Mouse (Mus musculus): Measurements from ENCODE around the gene Slc24a2. TPM values are rescaled to one million over a fixed set of nuclear protein-coding genes. Genes with fewer than 3 reads are reported as not detected.

Slc24a2 gene
- polyA plus RNA-seq, 1 experiment from 2014 or later: not detected

DNA sequence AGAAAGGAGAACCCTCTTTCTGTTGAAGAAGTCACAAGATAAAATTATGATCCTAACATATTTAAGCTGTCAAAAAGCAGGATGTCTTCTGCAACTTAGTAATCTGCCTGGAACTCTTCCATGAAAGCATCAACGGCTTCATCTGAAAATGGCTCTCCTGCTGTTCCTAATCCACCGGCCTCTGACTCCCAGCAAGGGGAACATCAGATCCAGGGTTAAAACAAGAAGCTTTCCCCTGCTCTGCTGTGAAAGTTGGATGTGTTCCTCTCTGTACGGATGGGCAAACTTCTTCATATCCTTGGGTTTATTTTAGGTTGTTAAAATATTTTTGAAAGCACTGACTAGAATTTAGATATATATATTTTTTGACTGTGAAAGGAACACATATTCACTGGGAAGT is 136.7 kb downstream of the Slc24a2 start:
- no peak overlapping the region for H3K9ac ChIP-seq (ENCODE audit: low read depth, low read length)
- H3K9me3 ChIP-seq (replicated peaks; ENCODE audit: low read length): no peaks in the 10 kb centered on the region
- H3K4me3 ChIP-seq (replicated peaks; ENCODE audit: low read depth, low read length): no peak overlapping the region
- no peak for ATAC-seq (replicated peaks; ENCODE audit: low FRiP score, low read depth)
- H3K4me2 ChIP-seq (ENCODE audit: low read length): no peak overlapping the region
- 69% methylated on average over 3 of the region's 3 CpGs for WGBS
- H3K27me3 ChIP-seq (ENCODE audit: insufficient read depth, low read length): no peaks in the 10 kb centered on the region
- no peaks in the 10 kb centered on the region for H3K4me1 ChIP-seq (replicated peaks; ENCODE audit: insufficient read depth, low read length)
- no peak overlapping the region for H3K27ac ChIP-seq
- DNase-seq (ENCODE audit: low spot score): no peak
- TF ChIP-seq CTCF (IDR thresholded peaks at IDR 0.05; ENCODE audit: low read depth): no peak
- H3K36me3 ChIP-seq (ENCODE audit: insufficient read depth, low read length): no peaks in the 10 kb centered on the region

DNA sequence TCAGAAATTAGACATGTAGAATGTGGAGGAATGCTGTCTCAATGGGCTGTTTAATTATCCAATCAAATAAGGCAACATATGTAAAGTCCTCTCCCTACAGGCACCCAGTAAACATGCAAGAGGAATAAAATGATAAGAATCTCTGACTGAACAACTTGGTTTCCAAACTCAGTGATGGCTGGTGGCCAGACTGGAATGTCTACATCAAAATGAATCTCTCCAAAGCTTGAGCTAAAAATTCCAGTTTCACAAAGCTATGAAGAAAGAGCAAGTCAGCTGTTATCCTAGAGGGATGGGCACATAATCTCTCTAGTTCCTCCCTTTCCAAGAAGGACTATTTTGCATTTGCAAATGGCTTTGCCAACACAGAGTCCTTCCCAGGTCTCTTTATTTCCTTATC is 139.4 kb downstream of the Slc24a2 start:
- ATAC-seq (replicated peaks; ENCODE audit: low FRiP score, low read depth) (no peak), DNase-seq (ENCODE audit: low spot score) (no peak)
- no peak overlapping the region for H3K4me3 ChIP-seq (replicated peaks; ENCODE audit: low read depth, low read length)
- no peak overlapping the region for H3K27ac ChIP-seq
- no peaks in the 10 kb centered on the region for H3K27me3 ChIP-seq (ENCODE audit: insufficient read depth, low read length)
- H3K4me1 ChIP-seq (replicated peaks; ENCODE audit: insufficient read depth, low read length): no peaks in the 10 kb centered on the region
- no peak overlapping the region for H3K4me2 ChIP-seq (ENCODE audit: low read length)
- no peaks in the 10 kb centered on the region for H3K9me3 ChIP-seq (replicated peaks; ENCODE audit: low read length)
- no peak overlapping the region for H3K9ac ChIP-seq (ENCODE audit: low read depth, low read length)
- no peaks in the 10 kb centered on the region for H3K36me3 ChIP-seq (ENCODE audit: insufficient read depth, low read length)
- TF ChIP-seq CTCF (IDR thresholded peaks at IDR 0.05; ENCODE audit: low read depth): no peak

DNA sequence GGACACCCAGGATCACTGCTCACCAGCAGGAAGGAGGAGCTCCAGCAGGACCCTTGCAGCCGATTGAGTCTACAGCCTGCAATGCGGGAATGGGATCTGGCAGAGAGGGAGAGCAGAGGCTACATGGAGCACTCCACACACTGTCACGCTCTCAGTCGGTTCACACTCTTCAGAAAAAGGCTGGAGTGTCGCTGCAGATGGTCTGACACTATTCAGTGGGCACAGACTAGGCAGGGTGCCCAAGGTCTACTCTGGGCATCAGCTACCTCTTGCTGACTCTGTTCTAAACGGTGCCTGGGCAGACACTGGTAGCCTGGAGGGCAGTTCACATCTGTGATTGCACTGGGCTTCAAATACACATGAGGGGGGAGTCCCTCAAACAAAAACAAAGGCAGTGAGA is 141.6 kb downstream of the Slc24a2 start:
- Histone ChIP-seq H3K9ac (ENCODE audit: low read depth, low read length) (no peak overlapping the region), H3K4me3 (replicated peaks; ENCODE audit: low read depth, low read length) (no peak overlapping the region), H3K27me3 (ENCODE audit: insufficient read depth, low read length) (no peaks in the 10 kb centered on the region), H3K36me3 (ENCODE audit: insufficient read depth, low read length) (no peaks in the 10 kb centered on the region), H3K4me2 (ENCODE audit: low read length) (no peak overlapping the region), H3K4me1 (replicated peaks; ENCODE audit: insufficient read depth, low read length) (no peaks in the 10 kb centered on the region), H3K27ac (no peak overlapping the region), H3K9me3 (replicated peaks; ENCODE audit: low read length) (no peaks in the 10 kb centered on the region)
- DNase-seq (ENCODE audit: low spot score) (no peak), ATAC-seq (replicated peaks; ENCODE audit: low FRiP score, low read depth) (no peak)
- TF ChIP-seq CTCF (IDR thresholded peaks at IDR 0.05; ENCODE audit: low read depth): no peak
- WGBS: 74% methylated on average over 6 of the region's 6 CpGs

DNA sequence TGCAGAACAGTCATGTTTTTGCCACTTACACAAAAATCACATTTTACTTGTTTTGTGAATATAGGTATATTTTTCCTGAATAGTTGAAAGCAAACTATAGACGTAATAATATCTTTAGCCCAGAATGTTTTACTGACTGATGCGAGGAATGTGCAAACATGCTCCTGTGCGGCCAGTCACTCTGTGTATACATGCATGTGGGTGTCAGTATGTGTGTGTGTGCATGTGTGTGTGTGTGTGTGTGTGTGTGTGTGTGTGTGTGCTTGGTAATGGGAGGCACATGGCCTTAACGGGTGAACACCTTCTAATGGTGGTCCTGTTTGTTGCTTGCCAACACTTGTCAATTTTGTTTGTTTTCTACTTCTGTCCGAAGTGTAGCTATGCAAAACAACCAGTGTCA is 142.7 kb downstream of the Slc24a2 start:
- no peak for DNase-seq (ENCODE audit: low spot score)
- TF ChIP-seq CTCF (IDR thresholded peaks at IDR 0.05; ENCODE audit: low read depth): no peak
- H3K9me3 ChIP-seq (replicated peaks; ENCODE audit: low read length): no peaks in the 10 kb centered on the region
- H3K4me2 ChIP-seq (ENCODE audit: low read length): no peak overlapping the region
- H3K9ac ChIP-seq (ENCODE audit: low read depth, low read length): no peak overlapping the region
- H3K27me3 ChIP-seq (ENCODE audit: insufficient read depth, low read length): no peaks in the 10 kb centered on the region
- H3K4me1 ChIP-seq (replicated peaks; ENCODE audit: insufficient read depth, low read length): no peaks in the 10 kb centered on the region
- no peak overlapping the region for H3K27ac ChIP-seq
- no peak for ATAC-seq (replicated peaks; ENCODE audit: low FRiP score, low read depth)
- 85% methylated on average over 5 of the region's 5 CpGs for WGBS
- H3K36me3 ChIP-seq (ENCODE audit: insufficient read depth, low read length): no peaks in the 10 kb centered on the region
- H3K4me3 ChIP-seq (replicated peaks; ENCODE audit: low read depth, low read length): no peak overlapping the region

- Histone ChIP-seq H3K27ac (no peak overlapping the region), H3K9ac (ENCODE audit: low read depth, low read length) (no peak overlapping the region), H3K9me3 (replicated peaks; ENCODE audit: low read length) (no peaks in the 10 kb centered on the region), H3K4me2 (ENCODE audit: low read length) (no peak overlapping the region), H3K4me3 (replicated peaks; ENCODE audit: low read depth, low read length) (no peak overlapping the region), H3K27me3 (ENCODE audit: insufficient read depth, low read length) (no peaks in the 10 kb centered on the region), H3K36me3 (ENCODE audit: insufficient read depth, low read length) (no peaks in the 10 kb centered on the region), H3K4me1 (replicated peaks; ENCODE audit: insufficient read depth, low read length) (no peaks in the 10 kb centered on the region)
- 67% methylated on average over 11 of the region's 11 CpGs for WGBS
- DNase-seq (ENCODE audit: low spot score): no peak
- ATAC-seq (replicated peaks; ENCODE audit: low FRiP score, low read depth): no peak
- no peak for TF ChIP-seq CTCF (IDR thresholded peaks at IDR 0.05; ENCODE audit: low read depth)
These were observed 143.2 kb downstream of the Slc24a2 start for GRCm38 (mm10) chr4:87086933-87087577.

- Histone ChIP-seq H3K36me3 (ENCODE audit: insufficient read depth, low read length) (no peaks in the 10 kb centered on the region), H3K4me2 (ENCODE audit: low read length) (no peak overlapping the region), H3K9me3 (replicated peaks; ENCODE audit: low read length) (no peaks in the 10 kb centered on the region), H3K9ac (ENCODE audit: low read depth, low read length) (no peak overlapping the region), H3K4me1 (replicated peaks; ENCODE audit: insufficient read depth, low read length) (no peaks in the 10 kb centered on the region), H3K4me3 (replicated peaks; ENCODE audit: low read depth, low read length) (no peak overlapping the region), H3K27ac (no peak overlapping the region), H3K27me3 (ENCODE audit: insufficient read depth, low read length) (no peaks in the 10 kb centered on the region)
- no peak for TF ChIP-seq CTCF (IDR thresholded peaks at IDR 0.05; ENCODE audit: low read depth)
- ATAC-seq (replicated peaks; ENCODE audit: low FRiP score, low read depth) (no peak), DNase-seq (ENCODE audit: low spot score) (no peak)
- 78% methylated on average over 6 of the region's 6 CpGs for WGBS
These were observed 149.0 kb downstream of the Slc24a2 start for GRCm38 (mm10) chr4:87081321-87081720.

DNA sequence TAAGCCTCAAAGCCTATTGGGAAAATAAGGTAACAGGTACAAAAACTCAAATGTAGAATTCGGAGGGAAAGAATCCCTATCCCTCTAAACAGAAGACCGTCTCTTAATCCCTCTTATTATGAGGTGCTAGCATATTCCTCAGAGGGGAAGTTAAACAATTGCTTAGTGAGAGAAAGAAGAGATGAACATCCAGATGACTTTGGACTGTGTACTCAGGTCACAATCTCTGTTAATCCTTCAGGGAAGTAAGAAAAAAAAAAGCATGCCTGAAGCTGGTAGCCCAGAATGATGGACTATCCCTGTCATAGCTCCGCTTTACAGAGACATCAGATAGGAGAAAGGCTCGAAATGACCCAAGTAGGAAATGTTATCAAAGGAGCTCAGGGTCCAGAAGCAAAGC is 151.0 kb downstream of the Slc24a2 start:
- 79% methylated on average over 4 of the region's 4 CpGs for WGBS
- H3K4me1 ChIP-seq (replicated peaks; ENCODE audit: insufficient read depth, low read length): no peaks in the 10 kb centered on the region
- ATAC-seq (replicated peaks; ENCODE audit: low FRiP score, low read depth): peak; percentile 59; the same call in 1 of the 2 replicates

More for the DNA sequence above, 151.0 kb downstream of the Slc24a2 start:
- TF ChIP-seq CTCF (IDR thresholded peaks at IDR 0.05; ENCODE audit: low read depth): no peak
- no peaks in the 10 kb centered on the region for H3K27me3 ChIP-seq (ENCODE audit: insufficient read depth, low read length)
- DNase-seq (ENCODE audit: low spot score): peak; percentile 4
- H3K9ac ChIP-seq (ENCODE audit: low read depth, low read length): no peak overlapping the region
- no peaks in the 10 kb centered on the region for H3K9me3 ChIP-seq (replicated peaks; ENCODE audit: low read length)
- no peak overlapping the region for H3K4me2 ChIP-seq (ENCODE audit: low read length)
- H3K36me3 ChIP-seq (ENCODE audit: insufficient read depth, low read length): no peaks in the 10 kb centered on the region
- H3K4me3 ChIP-seq (replicated peaks; ENCODE audit: low read depth, low read length): no peak overlapping the region
- no peak overlapping the region for H3K27ac ChIP-seq

All from kidney, postnatal 0 days (tissue).